Mouse (Mus musculus) thymus, postnatal 36 days (tissue): Measurements from ENCODE around the gene Nme6.

ENCODE experiments used
- DNase-seq, 2 experiments: peaks; one replicate each; pipeline ENCODE4 v3.0.0; 2022; ENCODE audit warnings: mixed read lengths in 2 of 2

Nme6 gene

GRCm38 (mm10) chr9:109874797-109875691 lies 42.5 kb downstream of the Nme6 start, which contains the start of gene Cdc25a:
Gene Cdc25a, plus strand, starts transcription at chr9:109875579.
- peak; percentile 96 to 98 for DNase-seq

GRCm38 (mm10) chr9:109875695-109876601 lies 43.4 kb downstream of the Nme6 start:
- DNase-seq = peak; percentile 68 to 73

GRCm38 (mm10) chr9:109876756-109877155 lies 44.2 kb downstream of the Nme6 start:
- DNase-seq = no peak

DNA sequence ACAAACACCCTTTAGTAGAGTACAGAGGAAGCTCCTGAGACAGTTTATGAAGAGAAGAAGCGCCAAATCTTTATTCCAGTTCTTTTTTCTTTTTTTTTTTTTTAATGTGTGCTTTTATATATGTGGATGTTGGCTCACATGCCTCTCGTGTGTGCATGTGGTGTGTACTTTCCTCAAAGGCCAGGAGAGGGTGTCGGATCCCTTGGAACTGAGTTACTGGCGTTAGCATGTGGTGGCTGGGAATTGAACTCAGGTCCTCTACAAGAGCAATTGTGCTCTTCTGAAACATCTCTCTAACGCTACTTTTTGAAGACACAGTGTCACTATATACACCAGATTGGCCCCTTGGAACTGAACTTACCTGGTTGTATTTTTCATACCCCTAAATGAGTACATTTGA lies 45.1 kb downstream of the Nme6 start:
- no peak for DNase-seq

- no peak for DNase-seq
Observed at GRCm38 (mm10) chr9:109879305-109879704, 46.8 kb downstream of the Nme6 start.

DNA sequence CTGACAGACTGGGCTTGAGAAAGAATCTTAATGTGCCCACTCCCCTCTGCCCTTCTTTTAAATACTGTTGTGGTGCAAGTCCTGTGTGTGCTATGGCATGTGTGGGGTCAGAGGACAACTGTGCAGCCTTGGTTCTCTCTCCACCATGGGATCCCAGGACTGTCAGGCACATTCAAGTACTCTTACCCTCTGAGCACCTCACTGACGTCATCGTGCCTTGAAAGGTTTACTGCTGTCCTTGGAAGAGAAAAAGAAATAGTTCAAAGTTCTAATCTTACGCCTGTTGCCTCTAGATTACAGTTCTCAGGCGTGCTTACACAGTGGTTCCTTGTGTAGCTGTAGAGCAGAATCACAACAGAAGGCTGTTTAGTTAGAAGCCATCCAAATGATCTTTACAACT lies 53.7 kb downstream of the Nme6 start:
- no peak for DNase-seq

DNA sequence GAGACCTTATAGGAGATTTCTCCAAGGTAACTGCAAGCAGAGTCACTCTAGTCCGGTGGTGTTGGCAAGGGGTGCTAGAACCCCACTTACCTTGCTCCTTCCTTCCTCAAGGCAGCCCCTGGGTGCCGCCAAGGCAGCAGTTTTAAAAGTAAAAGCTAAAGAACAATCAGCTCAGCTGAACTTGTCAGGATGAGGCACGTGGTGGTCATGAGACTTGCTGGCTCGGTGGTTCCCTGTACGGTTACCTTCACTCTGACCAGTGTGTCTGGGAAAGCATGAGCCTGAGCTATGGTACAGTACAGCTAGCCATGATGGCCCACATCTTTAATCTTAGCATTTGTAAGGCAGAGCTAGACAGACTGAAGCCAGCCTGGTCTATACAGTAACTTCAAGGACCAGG lies 54.8 kb downstream of the Nme6 start:
- no peak for DNase-seq

GRCm38 (mm10) chr9:109891501-109891900 lies 59.0 kb downstream of the Nme6 start:
- no peak for DNase-seq
